Mouse (Mus musculus) thymus, adult 2 months (tissue): ENCODE data around the gene Tab2. TPM values are rescaled to one million over a fixed set of nuclear protein-coding genes. Genes with fewer than 3 reads are reported as not detected.

Source experiments
- DNase-seq: peaks from one replicate; pipeline ENCODE4 v3.0.0; 2021
- H3K27ac ChIP-seq: fragments of 200-500 bp; 2 replicates; pipeline ENCODE4 v1.5.1; 2012; ENCODE audit warnings: low read length, control low read depth; ENCODE audit not compliant: control insufficient read depth, insufficient read depth
- H3K27me3 ChIP-seq: fragments of 200-500 bp; 2 replicates; pipeline ENCODE4 v1.6.1; 2012; ENCODE audit warnings: mild to moderate bottlenecking, low read length, moderate library complexity, mixed read lengths; ENCODE audit not compliant: control insufficient read depth, insufficient read depth
- H3K36me3 ChIP-seq: fragments of 200-500 bp; 2 replicates; pipeline ENCODE4 v1.6.1; 2012; ENCODE audit warnings: mild to moderate bottlenecking, low read length, moderate library complexity; ENCODE audit not compliant: control insufficient read depth, insufficient read depth
- H3K4me1 ChIP-seq: fragments of 200-500 bp; replicated peaks from 2 replicates; pipeline ENCODE4 v1.6.1; 2012; ENCODE audit warnings: low read length; ENCODE audit not compliant: control insufficient read depth, insufficient read depth
- H3K4me3 ChIP-seq: fragments of 200-500 bp; 2 replicates; pipeline ENCODE4 v1.5.1; 2012; ENCODE audit warnings: mild to moderate bottlenecking, low read length, control low read depth, moderate library complexity; ENCODE audit not compliant: control insufficient read depth, insufficient read depth
- CTCF ChIP-seq: fragments of 200-500 bp; IDR thresholded peaks from 2 replicates; pipeline ENCODE4 v1.5.1; 2012; ENCODE audit warnings: mild to moderate bottlenecking, control low read depth, low read length, moderate library complexity, borderline replicate concordance; ENCODE audit not compliant: control insufficient read depth, poor library complexity, insufficient read depth; ENCODE audit errors: extremely low read depth
- POLR2A ChIP-seq: fragments of 200-500 bp; IDR thresholded peaks from 2 replicates; pipeline ENCODE4 v1.6.1; 2012; ENCODE audit warnings: mild to moderate bottlenecking, low read length, control low read depth, moderate library complexity; ENCODE audit not compliant: control insufficient read depth, poor library complexity, insufficient read depth; ENCODE audit errors: extremely low read depth
- WGBS: fragments of 180-500 bp; shearing (Covaris S2); methylation state at CpG from one replicate; pipeline ENCODE4 v1.1.7; 2018; 5-methylcytosine and 5-hydroxymethylcytosine counted together
- polyA plus RNA-seq: library from polyadenylated mRNA; depleted of rRNA; stranded (reverse); fragments of >200 nt; gene quantifications from 2 replicates; pipeline ENCODE4 v1.2.3, GENCODE M21; 2012

Tab2 gene
- polyA plus RNA-seq, 1 experiment, result 75.7 TPM

DNA sequence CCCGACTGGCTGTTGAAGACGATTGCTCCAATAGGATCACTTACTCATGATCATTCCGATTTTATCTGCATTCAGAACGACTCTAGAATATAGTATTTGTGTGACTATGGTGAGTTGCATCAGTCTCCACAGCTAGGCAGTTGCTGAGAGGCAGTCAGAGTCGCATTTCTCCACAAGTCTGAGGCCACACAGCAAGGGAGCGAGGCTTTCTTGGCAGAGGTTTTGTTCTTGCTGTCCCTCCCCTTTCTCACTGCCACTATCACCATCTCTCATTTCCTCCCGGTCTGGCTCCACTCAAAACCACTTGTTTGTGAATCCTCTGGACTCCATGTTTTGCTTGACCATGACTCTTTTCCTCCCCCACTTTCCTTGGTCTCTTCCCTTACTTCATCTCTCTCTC is 81.8 kb downstream of the Tab2 start:
- H3K4me1 ChIP-seq, result no peaks in the 10 kb centered on the region
- no peaks in the 10 kb centered on the region for H3K36me3 ChIP-seq
- H3K27ac ChIP-seq, result no peak overlapping the region
- 89% methylated on average over 7 of the region's 7 CpGs for WGBS
- no peak overlapping the region for H3K4me3 ChIP-seq
- TF ChIP-seq CTCF (no peak), POLR2A (no peak)
- H3K27me3 ChIP-seq, result no peaks in the 10 kb centered on the region
- DNase-seq, result no peak

DNA sequence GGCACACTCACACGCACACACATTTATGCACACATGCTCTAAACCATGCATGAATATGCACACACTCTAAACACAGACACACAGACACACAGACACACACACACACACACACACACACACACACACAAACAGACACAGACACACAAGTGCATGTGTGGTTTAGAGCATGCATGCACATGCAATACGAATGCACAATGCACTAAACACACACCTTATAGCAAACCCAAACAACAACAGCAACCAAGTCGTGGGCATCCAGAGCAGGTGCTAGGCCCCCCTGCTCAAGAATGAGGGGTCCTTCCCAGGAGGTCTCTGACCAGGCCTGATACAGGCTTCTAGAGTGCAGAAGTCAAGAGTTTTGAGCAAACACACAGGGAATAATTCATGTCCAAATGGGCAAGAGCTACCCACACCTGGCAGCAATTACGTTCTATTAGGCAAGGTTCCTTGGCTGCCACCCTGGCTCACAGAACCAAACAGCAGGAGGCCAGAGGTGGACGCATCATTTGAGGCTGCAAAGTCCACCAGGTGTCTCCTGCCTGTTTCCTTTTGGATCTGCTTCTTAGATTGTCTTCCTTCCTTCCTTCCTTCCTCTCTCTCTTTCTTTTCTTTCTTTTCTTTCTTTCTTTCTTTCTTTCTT is 84.5 kb downstream of the Tab2 start:
- DNase-seq, result no peak
- TF ChIP-seq CTCF (no peak), POLR2A (no peak)
- WGBS, result 97% methylated on average over 5 of the region's 5 CpGs
- no peaks in the 10 kb centered on the region for H3K4me1 ChIP-seq
- H3K27me3 ChIP-seq, result no peaks in the 10 kb centered on the region
- H3K36me3 ChIP-seq, result peaks cover 6% of the 10 kb centered on the region; the same call in 1 of the 2 replicates
- no peak overlapping the region for H3K27ac ChIP-seq
- no peak overlapping the region for H3K4me3 ChIP-seq

DNA sequence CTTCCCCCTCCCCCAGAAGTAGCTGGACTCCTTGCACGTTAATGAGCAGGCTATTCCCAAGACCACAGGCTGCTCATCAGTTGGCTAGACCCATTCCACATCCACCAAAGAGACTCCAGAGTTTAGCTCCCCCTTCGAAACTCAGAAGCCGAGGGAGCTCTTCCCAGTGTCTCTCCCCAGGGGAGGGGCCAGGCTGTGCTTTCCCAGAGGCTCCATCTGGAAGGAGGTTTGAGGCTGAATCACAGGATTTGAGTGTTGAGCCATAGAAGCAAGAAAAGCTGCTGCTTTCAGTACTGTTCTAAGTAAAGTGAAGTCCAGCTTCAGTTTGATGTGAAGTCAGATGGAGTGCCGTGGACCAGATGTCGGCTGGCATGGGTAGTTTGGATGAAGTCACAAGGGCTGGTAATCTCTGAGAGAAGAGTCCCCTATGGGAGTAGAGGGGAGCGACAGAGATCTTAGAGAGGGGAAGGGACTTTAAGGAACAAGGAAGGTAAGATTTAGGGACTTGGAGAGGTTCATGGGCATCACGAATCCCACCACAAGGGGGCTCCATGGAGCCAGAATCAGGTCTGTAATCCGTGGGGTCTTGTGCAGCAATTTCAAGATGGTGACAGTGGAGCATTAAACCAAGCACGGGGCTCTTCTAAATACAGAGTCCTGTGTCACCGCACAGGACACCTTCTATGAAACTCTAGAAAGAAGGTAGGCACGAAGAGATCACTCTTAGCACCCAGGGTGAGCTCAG is 85.3 kb downstream of the Tab2 start:
- peak; percentile 63 for DNase-seq
- H3K27ac ChIP-seq, result no peak overlapping the region
- WGBS, result 75% methylated on average over 11 of the region's 11 CpGs
- peaks cover 6% of the 10 kb centered on the region; the same call in 1 of the 2 replicates for H3K36me3 ChIP-seq
- H3K4me3 ChIP-seq, result no peak overlapping the region
- no peaks in the 10 kb centered on the region for H3K4me1 ChIP-seq
- TF ChIP-seq POLR2A (no peak), CTCF (no peak)
- H3K27me3 ChIP-seq, result no peaks in the 10 kb centered on the region

DNA sequence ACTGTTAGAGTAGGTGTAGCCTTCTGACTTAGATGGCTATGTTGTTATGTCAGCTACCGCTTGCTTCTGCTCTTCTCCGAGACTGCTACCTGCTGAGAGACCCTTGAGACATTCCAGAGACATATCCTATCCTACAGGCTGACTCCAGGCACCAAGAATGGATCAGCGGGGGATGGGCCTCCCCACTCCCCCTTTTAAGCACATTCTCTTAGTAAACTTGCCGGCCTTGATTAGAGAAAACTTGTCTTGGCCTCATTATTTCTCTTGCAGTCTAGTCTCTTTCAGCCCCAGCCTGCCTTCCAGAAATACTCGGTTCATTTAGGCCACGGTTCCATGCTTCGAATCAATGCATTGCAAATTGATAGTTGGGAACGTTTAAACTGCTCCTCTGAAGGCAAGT is 86.3 kb downstream of the Tab2 start:
- TF ChIP-seq CTCF (no peak), POLR2A (no peak)
- H3K27ac ChIP-seq, result no peak overlapping the region
- no peaks in the 10 kb centered on the region for H3K27me3 ChIP-seq
- H3K36me3 ChIP-seq, result peaks cover 6% of the 10 kb centered on the region; the same call in 1 of the 2 replicates
- DNase-seq, result no peak
- no peaks in the 10 kb centered on the region for H3K4me1 ChIP-seq
- WGBS, result 94% methylated on average over 8 of the region's 8 CpGs
- no peak overlapping the region for H3K4me3 ChIP-seq

DNA sequence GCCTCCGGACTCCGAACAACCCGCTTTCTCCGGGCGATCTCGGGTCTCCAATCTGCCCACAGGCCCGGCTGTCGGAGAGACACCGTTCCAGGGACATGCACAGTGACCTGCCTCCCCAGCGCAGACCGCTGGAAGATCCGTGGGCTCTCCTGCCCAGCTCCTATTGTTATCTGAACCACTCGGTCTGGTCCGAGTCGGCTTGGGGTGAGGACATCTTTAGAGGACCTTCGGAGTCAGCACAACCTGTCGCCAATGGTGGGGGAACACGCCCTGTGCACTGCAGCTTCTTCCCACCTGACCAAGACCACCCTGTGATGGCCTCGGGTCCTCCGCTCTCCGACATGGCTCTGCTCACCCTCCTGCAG is 88.4 kb downstream of the Tab2 start:
- no peak overlapping the region for H3K27ac ChIP-seq
- WGBS, result 90% methylated on average over 21 of the region's 21 CpGs
- DNase-seq, result no peak
- H3K36me3 ChIP-seq, result peaks cover 6% of the 10 kb centered on the region; the same call in 1 of the 2 replicates
- no peak for TF ChIP-seq POLR2A
- H3K27me3 ChIP-seq, result no peaks in the 10 kb centered on the region
- no peaks in the 10 kb centered on the region for H3K4me1 ChIP-seq
- no peak overlapping the region for H3K4me3 ChIP-seq

DNA sequence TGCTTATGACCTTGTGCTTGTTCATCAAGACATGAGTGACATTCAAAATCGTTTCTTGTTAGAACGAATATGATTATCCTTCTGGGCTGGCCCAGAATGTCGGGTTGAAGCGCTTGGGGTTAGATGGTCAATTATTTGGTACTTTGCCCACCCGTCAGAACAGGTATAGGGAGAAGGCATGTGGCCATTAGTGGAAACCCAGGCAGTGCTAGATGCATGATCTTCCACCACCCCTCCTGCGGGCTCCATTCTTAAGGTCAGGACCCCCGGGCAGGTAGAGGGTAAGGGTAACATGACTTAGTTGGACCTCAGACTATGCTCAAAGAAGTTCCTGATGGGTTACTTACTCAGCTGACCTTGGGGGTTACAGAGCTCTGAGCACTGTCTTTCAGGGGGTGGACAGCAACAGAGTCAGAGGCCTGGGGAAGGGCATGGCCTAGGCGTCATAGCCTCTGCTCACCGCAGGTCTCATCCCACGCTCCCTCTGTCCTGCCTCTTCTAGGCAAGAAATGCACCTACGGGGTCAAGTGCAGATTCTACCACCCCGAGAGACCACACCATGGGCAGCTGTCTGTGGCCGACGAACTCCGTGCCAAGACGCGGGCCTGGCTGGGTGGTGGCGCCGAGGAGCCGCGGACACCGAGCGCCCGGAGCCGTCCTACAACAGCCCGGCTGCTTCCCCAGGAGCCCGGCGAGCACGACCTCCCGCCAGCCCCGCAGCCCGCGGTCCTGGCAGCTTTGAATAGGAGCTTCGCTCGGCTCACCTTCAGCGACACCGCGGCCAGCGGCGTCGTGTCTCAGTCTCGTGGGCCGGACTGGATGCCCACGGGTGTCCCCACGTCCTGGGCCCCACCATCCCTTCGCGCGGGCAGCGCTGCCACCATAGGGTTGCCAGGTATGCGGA is 89.0 kb downstream of the Tab2 start:
- no peak for TF ChIP-seq CTCF
- TF ChIP-seq POLR2A, result no peak
- Histone ChIP-seq H3K27me3 (no peaks in the 10 kb centered on the region), H3K36me3 (peaks cover 6% of the 10 kb centered on the region; the same call in 1 of the 2 replicates), H3K4me3 (no peak overlapping the region), H3K27ac (no peak overlapping the region), H3K4me1 (no peaks in the 10 kb centered on the region)
- 91% methylated on average over 50 of the region's 50 CpGs for WGBS
- peak; percentile 28 for DNase-seq
